Mouse (Mus musculus): ENCODE results near the gene Pfkfb4. TPM values are rescaled to one million over a fixed set of nuclear protein-coding genes. Genes with fewer than 3 reads are reported as not detected.
A peak's percentile ranks its signal among the peaks of the same experiment; 100 is the strongest.

The Pfkfb4 gene
- polyA plus RNA-seq, 1 experiment from 2014 or later = 7.4 TPM

GRCm38 (mm10) chr9:109032435-109032834, 40.9 kb downstream of the Pfkfb4 start:
- Histone ChIP-seq H3K36me3 (ENCODE audit: control insufficient read depth, insufficient read depth, low read length) (no peaks in the 10 kb centered on the region), H3K4me2 (ENCODE audit: low read depth, low read length) (no peak overlapping the region), H3K27ac (replicated peaks; ENCODE audit: low read depth, low read length) (no peak overlapping the region), H3K4me3 (ENCODE audit: low read depth, low read length) (no peak overlapping the region), H3K4me1 (ENCODE audit: control insufficient read depth, insufficient read depth, low read length) (no peaks in the 10 kb centered on the region), H3K27me3 (replicated peaks; ENCODE audit: control insufficient read depth, insufficient read depth, low read length) (no peaks in the 10 kb centered on the region), H3K9ac (ENCODE audit: low read depth, low read length) (no peak overlapping the region), H3K9me3 (ENCODE audit: control insufficient read depth, low read length) (no peaks in the 10 kb centered on the region)
- 77% methylated on average over 6 of the region's 6 CpGs for WGBS
- DNase-seq (ENCODE audit: low spot score) = no peak
- ATAC-seq (ENCODE audit: low read depth) = no peak

DNA sequence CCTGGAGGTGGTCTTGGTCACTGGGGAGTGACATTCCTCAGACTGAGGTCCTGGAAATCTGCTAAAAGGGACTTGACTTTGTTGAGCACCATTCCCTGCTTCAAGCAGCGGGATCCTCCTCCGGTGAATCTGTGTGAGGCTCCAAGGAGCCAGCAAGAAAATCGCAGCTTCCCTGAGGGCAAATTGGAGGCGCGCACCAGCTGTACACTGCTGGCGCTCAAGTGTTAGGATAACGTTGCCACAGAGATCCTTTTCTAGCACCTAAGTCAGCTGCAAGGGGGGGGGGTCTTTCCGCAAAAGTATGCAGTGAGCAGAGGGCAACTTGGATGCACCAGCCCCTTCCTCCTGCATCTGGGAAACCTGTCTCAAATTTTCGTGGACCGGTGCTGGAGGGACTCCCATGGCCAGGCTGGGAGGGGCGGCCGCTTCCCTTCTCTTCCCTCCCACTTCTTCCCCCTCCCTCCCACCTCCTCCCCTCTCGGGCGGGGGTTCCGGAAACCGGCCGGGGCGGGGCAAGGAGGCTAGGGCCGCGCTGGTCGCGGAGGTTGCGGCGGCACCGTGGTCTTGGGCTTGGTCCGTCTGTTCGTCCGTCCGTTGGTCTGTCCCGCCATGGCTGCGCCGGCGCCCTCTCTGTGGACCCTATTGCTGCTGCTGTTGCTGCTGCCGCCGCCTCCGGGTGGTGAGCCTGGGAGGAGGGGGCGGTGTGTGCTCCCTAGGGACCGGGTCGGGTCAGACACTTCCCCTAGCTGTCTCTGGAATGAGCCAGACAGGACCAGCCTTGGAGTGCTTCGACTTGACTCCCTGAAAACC, 46.7 kb downstream of the Pfkfb4 start, which contains the start of gene Shisa5:
TSS of gene Shisa5 (plus strand) at position 480 of the 810 bp plus-strand sequence.
- peak within 1 kb of the TSS; percentile 73 for H3K9ac ChIP-seq (ENCODE audit: low read depth, low read length)

GRCm38 (mm10) chr9:109038901-109039364, 47.4 kb downstream of the Pfkfb4 start:
- 14% methylated on average over 8 of the region's 8 CpGs for WGBS
- H3K4me2 ChIP-seq (ENCODE audit: low read depth, low read length) = peak overlapping the region; percentile 54
- DNase-seq (ENCODE audit: low spot score) = peak; percentile 27

More for the DNA sequence above, 46.7 kb downstream of the Pfkfb4 start, which contains the start of gene Shisa5:
- DNase-seq (ENCODE audit: low spot score) = peak; percentile 83
- ATAC-seq (ENCODE audit: low read depth) = peak; percentile 93
- no peaks in the 10 kb centered on the region for H3K9me3 ChIP-seq (ENCODE audit: control insufficient read depth, low read length)
- H3K36me3 ChIP-seq (ENCODE audit: control insufficient read depth, insufficient read depth, low read length) = no peaks in the 10 kb centered on the region
- H3K4me2 ChIP-seq (ENCODE audit: low read depth, low read length) = peak within 1 kb of the TSS; percentile 54
- H3K27me3 ChIP-seq (replicated peaks; ENCODE audit: control insufficient read depth, insufficient read depth, low read length) = no peaks in the 10 kb centered on the region
- H3K4me3 ChIP-seq (ENCODE audit: low read depth, low read length) = peak within 1 kb of the TSS; percentile 53
- peaks cover 24% of the 10 kb centered on the region for H3K4me1 ChIP-seq (ENCODE audit: control insufficient read depth, insufficient read depth, low read length)
- peak within 1 kb of the TSS; percentile 16; the same call in 1 of the 2 replicates for H3K27ac ChIP-seq (replicated peaks; ENCODE audit: low read depth, low read length)
- 0% methylated on average over 35 of the region's 40 CpGs for WGBS

DNA sequence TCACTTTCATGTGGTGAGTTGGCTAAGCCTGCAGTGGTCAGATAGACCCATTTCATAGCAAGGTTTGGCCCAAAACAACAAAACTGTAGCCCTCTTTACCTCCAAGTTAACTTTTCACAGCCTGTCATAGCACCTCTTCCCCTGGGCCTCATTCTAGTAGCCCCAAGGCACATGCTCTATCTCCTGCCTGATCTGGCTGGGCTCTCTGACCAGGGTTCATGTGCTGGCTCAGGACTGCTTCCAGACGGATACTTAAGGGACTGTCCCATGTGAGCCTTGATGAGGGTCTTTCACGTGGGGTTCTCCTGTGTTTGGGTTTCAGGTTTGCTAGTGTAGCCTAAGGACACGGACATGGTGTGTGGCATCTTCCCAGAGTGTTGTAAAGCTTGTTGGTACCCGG, 48.1 kb downstream of the Pfkfb4 start:
- no peak for ATAC-seq (ENCODE audit: low read depth)
- peaks cover 24% of the 10 kb centered on the region for H3K4me1 ChIP-seq (ENCODE audit: control insufficient read depth, insufficient read depth, low read length)
- H3K27ac ChIP-seq (replicated peaks; ENCODE audit: low read depth, low read length) = no peak overlapping the region
- no peaks in the 10 kb centered on the region for H3K36me3 ChIP-seq (ENCODE audit: control insufficient read depth, insufficient read depth, low read length)
- no peaks in the 10 kb centered on the region for H3K27me3 ChIP-seq (replicated peaks; ENCODE audit: control insufficient read depth, insufficient read depth, low read length)
- 56% methylated on average over 4 of the region's 4 CpGs for WGBS
- H3K9ac ChIP-seq (ENCODE audit: low read depth, low read length) = no peak overlapping the region
- no peak for DNase-seq (ENCODE audit: low spot score)
- H3K4me3 ChIP-seq (ENCODE audit: low read depth, low read length) = peak overlapping the region; percentile 53; the same call in 1 of the 2 replicates
- H3K4me2 ChIP-seq (ENCODE audit: low read depth, low read length) = peak overlapping the region; percentile 54
- H3K9me3 ChIP-seq (ENCODE audit: control insufficient read depth, low read length) = no peaks in the 10 kb centered on the region

More at GRCm38 (mm10) chr9:109038901-109039364, 47.4 kb downstream of the Pfkfb4 start:
- Histone ChIP-seq H3K9ac (ENCODE audit: low read depth, low read length) (peak overlapping the region; percentile 73), H3K4me3 (ENCODE audit: low read depth, low read length) (peak overlapping the region; percentile 53), H3K27ac (replicated peaks; ENCODE audit: low read depth, low read length) (peak overlapping the region; percentile 16; the same call in 1 of the 2 replicates), H3K9me3 (ENCODE audit: control insufficient read depth, low read length) (no peaks in the 10 kb centered on the region), H3K36me3 (ENCODE audit: control insufficient read depth, insufficient read depth, low read length) (no peaks in the 10 kb centered on the region), H3K27me3 (replicated peaks; ENCODE audit: control insufficient read depth, insufficient read depth, low read length) (no peaks in the 10 kb centered on the region), H3K4me1 (ENCODE audit: control insufficient read depth, insufficient read depth, low read length) (peaks cover 24% of the 10 kb centered on the region)
- peak; percentile 44; the same call in 1 of the 2 replicates for ATAC-seq (ENCODE audit: low read depth)

DNA sequence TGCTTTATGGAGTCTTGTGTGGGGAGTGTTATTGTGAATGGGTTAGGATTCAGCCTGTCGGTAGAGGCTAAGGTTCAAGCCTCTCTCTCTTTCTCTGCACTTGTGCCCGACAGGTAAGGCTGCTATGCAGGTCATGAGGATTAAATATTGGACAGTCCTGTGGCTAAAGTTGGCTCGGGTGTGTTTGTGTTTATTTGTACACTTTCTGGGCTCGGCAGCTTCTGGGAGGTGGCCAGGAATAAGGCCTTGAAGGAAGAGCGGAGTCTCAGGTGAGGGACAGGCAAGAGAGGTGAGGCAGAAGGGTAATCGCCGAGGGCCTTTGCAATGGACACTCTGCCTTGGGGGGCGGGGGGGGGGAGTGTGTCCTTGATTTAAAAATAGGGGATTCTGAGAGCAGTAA, 48.6 kb downstream of the Pfkfb4 start:
- DNase-seq (ENCODE audit: low spot score) (no peak), ATAC-seq (ENCODE audit: low read depth) (no peak)
- Histone ChIP-seq H3K9ac (ENCODE audit: low read depth, low read length) (no peak overlapping the region), H3K4me3 (ENCODE audit: low read depth, low read length) (no peak overlapping the region), H3K4me1 (ENCODE audit: control insufficient read depth, insufficient read depth, low read length) (peaks cover 24% of the 10 kb centered on the region), H3K36me3 (ENCODE audit: control insufficient read depth, insufficient read depth, low read length) (no peaks in the 10 kb centered on the region), H3K27me3 (replicated peaks; ENCODE audit: control insufficient read depth, insufficient read depth, low read length) (no peaks in the 10 kb centered on the region), H3K27ac (replicated peaks; ENCODE audit: low read depth, low read length) (no peak overlapping the region), H3K9me3 (ENCODE audit: control insufficient read depth, low read length) (no peaks in the 10 kb centered on the region), H3K4me2 (ENCODE audit: low read depth, low read length) (peak overlapping the region; percentile 54; the same call in 1 of the 2 replicates)
- WGBS = 76% methylated on average over 8 of the region's 8 CpGs

DNA sequence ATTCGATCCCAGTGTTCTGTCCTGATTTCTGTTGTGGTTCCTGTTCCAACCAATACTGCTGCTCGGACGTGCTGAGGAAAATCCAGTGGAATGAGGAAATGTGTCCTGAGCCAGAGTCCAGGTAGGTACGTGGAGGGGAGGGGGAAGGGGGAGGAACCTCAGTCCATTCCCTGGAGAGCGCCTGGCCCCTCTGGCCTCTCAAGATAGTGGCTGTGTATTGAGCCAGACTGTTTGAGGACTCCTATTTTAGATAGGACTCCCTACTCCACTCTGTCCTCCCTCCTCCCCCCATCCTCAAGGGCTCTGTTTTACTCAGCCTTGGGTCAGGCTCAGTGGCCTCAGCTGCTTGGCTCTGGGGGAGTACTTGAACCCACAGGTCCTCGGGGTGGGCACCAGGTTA, 49.3 kb downstream of the Pfkfb4 start:
- Histone ChIP-seq H3K27me3 (replicated peaks; ENCODE audit: control insufficient read depth, insufficient read depth, low read length) (no peaks in the 10 kb centered on the region), H3K36me3 (ENCODE audit: control insufficient read depth, insufficient read depth, low read length) (no peaks in the 10 kb centered on the region), H3K9ac (ENCODE audit: low read depth, low read length) (no peak overlapping the region; the same call in 1 of the 2 replicates), H3K27ac (replicated peaks; ENCODE audit: low read depth, low read length) (no peak overlapping the region), H3K4me3 (ENCODE audit: low read depth, low read length) (no peak overlapping the region), H3K4me1 (ENCODE audit: control insufficient read depth, insufficient read depth, low read length) (peaks cover 24% of the 10 kb centered on the region), H3K4me2 (ENCODE audit: low read depth, low read length) (peak overlapping the region; percentile 54; the same call in 1 of the 2 replicates), H3K9me3 (ENCODE audit: control insufficient read depth, low read length) (no peaks in the 10 kb centered on the region)
- DNase-seq (ENCODE audit: low spot score) (no peak), ATAC-seq (ENCODE audit: low read depth) (no peak)
- 61% methylated on average over 6 of the region's 6 CpGs for WGBS

GRCm38 (mm10) chr9:109041351-109041750, 49.8 kb downstream of the Pfkfb4 start:
- Histone ChIP-seq H3K9ac (ENCODE audit: low read depth, low read length) (no peak overlapping the region), H3K9me3 (ENCODE audit: control insufficient read depth, low read length) (no peaks in the 10 kb centered on the region), H3K27ac (replicated peaks; ENCODE audit: low read depth, low read length) (no peak overlapping the region), H3K36me3 (ENCODE audit: control insufficient read depth, insufficient read depth, low read length) (no peaks in the 10 kb centered on the region), H3K4me1 (ENCODE audit: control insufficient read depth, insufficient read depth, low read length) (peaks cover 24% of the 10 kb centered on the region), H3K27me3 (replicated peaks; ENCODE audit: control insufficient read depth, insufficient read depth, low read length) (no peaks in the 10 kb centered on the region), H3K4me2 (ENCODE audit: low read depth, low read length) (peak overlapping the region; percentile 54; the same call in 1 of the 2 replicates), H3K4me3 (ENCODE audit: low read depth, low read length) (no peak overlapping the region)
- 76% methylated on average over 7 of the region's 7 CpGs for WGBS
- no peak for ATAC-seq (ENCODE audit: low read depth)
- DNase-seq (ENCODE audit: low spot score) = no peak

- 36% methylated on average over 5 of the region's 5 CpGs for WGBS
- no peak for DNase-seq (ENCODE audit: low spot score)
Measured at GRCm38 (mm10) chr9:109046306-109046705, 54.7 kb downstream of the Pfkfb4 start.

More at GRCm38 (mm10) chr9:109046306-109046705, 54.7 kb downstream of the Pfkfb4 start:
- Histone ChIP-seq H3K4me3 (ENCODE audit: low read depth, low read length) (no peak overlapping the region), H3K4me1 (ENCODE audit: control insufficient read depth, insufficient read depth, low read length) (peaks cover under 1% of the 10 kb centered on the region; the same call in 1 of the 2 replicates), H3K9ac (ENCODE audit: low read depth, low read length) (no peak overlapping the region), H3K27me3 (replicated peaks; ENCODE audit: control insufficient read depth, insufficient read depth, low read length) (no peaks in the 10 kb centered on the region), H3K36me3 (ENCODE audit: control insufficient read depth, insufficient read depth, low read length) (peaks cover 20% of the 10 kb centered on the region), H3K9me3 (ENCODE audit: control insufficient read depth, low read length) (no peaks in the 10 kb centered on the region), H3K27ac (replicated peaks; ENCODE audit: low read depth, low read length) (no peak overlapping the region), H3K4me2 (ENCODE audit: low read depth, low read length) (no peak overlapping the region)
- ATAC-seq (ENCODE audit: low read depth) = no peak
